Comparison of ENCODE assay signal across 21 mouse cellular contexts in the genomic region with DNA sequence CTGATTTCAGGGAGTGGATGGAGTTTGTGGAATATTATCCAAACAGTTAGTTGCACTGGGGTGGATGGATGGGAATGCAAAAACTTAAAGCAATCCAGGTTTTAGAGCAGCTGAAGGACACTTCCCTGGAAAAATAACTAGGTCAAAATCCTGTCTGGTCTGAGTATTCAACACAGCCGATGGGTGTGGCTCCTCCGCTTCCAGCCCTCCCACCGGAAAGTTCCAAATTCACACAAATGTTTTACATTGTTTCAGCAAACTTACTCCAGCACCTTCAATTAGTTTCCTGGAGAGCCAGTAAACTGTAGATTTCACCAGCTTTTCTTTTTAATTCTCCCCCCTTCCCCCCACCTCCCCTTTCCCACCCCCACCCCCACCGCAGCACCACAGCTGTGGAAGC. TPM values are rescaled to one million over a fixed set of nuclear protein-coding genes. Genes with fewer than 3 reads are reported as not detected.
DNase-seq lines count a peak whose midpoint lies in the region; ATAC-seq and TF ChIP-seq lines count a peak whose summit lies in the region.
"Had no signal": no experiment of that assay in that cellular context is flagged by ENCODE, and none has a peak within 500 bp of the region (broad histone marks: within the 10 kb centered on the region; RNA-seq: fewer than 3 reads in every experiment).

No protein-coding gene starts in this region.

- WGBS in kidney, adult 2 months = 67% methylated on average over 4 of the region's 4 CpGs
- 35% methylated on average over 4 of the region's 4 CpGs for WGBS in lung, adult 2 months
- 40% methylated on average over 4 of the region's 4 CpGs for WGBS in limb, embryonic 15.5 days

- ATAC-seq in limb, embryonic 15.5 days (ENCODE audit: insufficient number of reproducible peaks, low FRiP score, low TSS enrichment, low read depth) = no peak
- no peak for ATAC-seq in megakaryocyte, adult 5-6 weeks (ENCODE audit: poor library complexity, severe bottlenecking)
- ATAC-seq: CD4-positive, CD25-positive, alpha-beta regulatory T cell, adult 4 months; inflammation-experienced regulatory T-cells, adult 6 months had no signal

- no peaks in the 10 kb centered on the region for H3K36me3 ChIP-seq in kidney, adult 2 months (ENCODE audit: control insufficient read depth, insufficient read depth, low read length)
- no peaks in the 10 kb centered on the region for H3K36me3 ChIP-seq in limb, embryonic 15.5 days
- H3K36me3 ChIP-seq: forebrain, embryonic 12.5 days; hindbrain, embryonic 13.5 days; liver, embryonic 15.5 days; midbrain, embryonic 10.5 days had no signal

- TF ChIP-seq POLR2A in kidney, adult 2 months (IDR thresholded peaks at IDR 0.05; ENCODE audit: low read depth, low read length) = no peak
- TF ChIP-seq POLR2A in lung, adult 2 months (IDR thresholded peaks at IDR 0.05; ENCODE audit: borderline replicate concordance, extremely low read depth, low read depth, low read length) = no peak

- H3K9me3 ChIP-seq in limb, embryonic 15.5 days = no peaks in the 10 kb centered on the region
- H3K9me3 ChIP-seq: forebrain, embryonic 12.5 days; hindbrain, embryonic 13.5 days; liver, embryonic 15.5 days; midbrain, embryonic 10.5 days had no signal

- H3K9ac ChIP-seq in limb, embryonic 15.5 days = no peak overlapping the region
- H3K9ac ChIP-seq: forebrain, embryonic 12.5 days; hindbrain, embryonic 13.5 days; liver, embryonic 15.5 days had no signal

- no peak overlapping the region for H3K27ac ChIP-seq in kidney, adult 2 months (ENCODE audit: insufficient read depth, low read depth, low read length)
- peak overlapping the region; percentile 33; the same call in 1 of the 2 replicates for H3K27ac ChIP-seq in limb, embryonic 15.5 days
- H3K27ac ChIP-seq: forebrain, embryonic 12.5 days; hindbrain, embryonic 13.5 days; liver, embryonic 15.5 days; midbrain, embryonic 10.5 days had no signal

- H3K4me2 ChIP-seq in limb, embryonic 15.5 days = no peak overlapping the region
- H3K4me2 ChIP-seq: forebrain, embryonic 12.5 days; hindbrain, embryonic 13.5 days; liver, embryonic 15.5 days had no signal

- H3K4me1 ChIP-seq in kidney, adult 2 months (ENCODE audit: control insufficient read depth, insufficient read depth, low read length) = peaks cover 8% of the 10 kb centered on the region; the same call in 1 of the 2 replicates
- peaks cover 3% of the 10 kb centered on the region; the same call in 1 of the 2 replicates for H3K4me1 ChIP-seq in lung, adult 2 months (ENCODE audit: control insufficient read depth, insufficient read depth, low read length)
- H3K4me1 ChIP-seq in limb, embryonic 15.5 days = peaks cover 20% of the 10 kb centered on the region; the same call in 1 of the 2 replicates
- H3K4me1 ChIP-seq: forebrain, embryonic 12.5 days; hindbrain, embryonic 13.5 days; liver, embryonic 15.5 days; midbrain, embryonic 10.5 days had no signal

- H3K4me3 ChIP-seq in kidney, adult 2 months (ENCODE audit: insufficient read depth, low read depth, low read length) = no peak overlapping the region
- no peak overlapping the region for H3K4me3 ChIP-seq in lung, adult 2 months (replicated peaks; ENCODE audit: extremely low read depth, low read depth, low read length)
- no peak overlapping the region for H3K4me3 ChIP-seq in limb, embryonic 15.5 days
- H3K4me3 ChIP-seq: forebrain, embryonic 12.5 days; hindbrain, embryonic 13.5 days; liver, embryonic 15.5 days; midbrain, embryonic 10.5 days had no signal

- no peak for TF ChIP-seq CTCF in kidney, adult 2 months (conservative IDR thresholded peaks at IDR 0.05; ENCODE audit: insufficient read depth, insufficient read length, low read depth, low read length)
- TF ChIP-seq CTCF in lung, adult 2 months (IDR thresholded peaks at IDR 0.05; ENCODE audit: insufficient read depth, low read length) = no peak

- no peaks in the 10 kb centered on the region for H3K27me3 ChIP-seq in kidney, adult 2 months (replicated peaks; ENCODE audit: control insufficient read depth, insufficient read depth, low read length)
- no peaks in the 10 kb centered on the region for H3K27me3 ChIP-seq in limb, embryonic 15.5 days
- H3K27me3 ChIP-seq: forebrain, embryonic 12.5 days; hindbrain, embryonic 13.5 days; liver, embryonic 15.5 days had no signal

- peak; percentile 7 for DNase-seq in gastrocnemius, adult 18-20 months (ENCODE audit: low spot score)
- DNase-seq in gastrocnemius, adult 8-10 months (ENCODE audit: low spot score in 2 of 2) = no peak
- peak; percentile 38 for DNase-seq in kidney, adult 2 months
- no peak for DNase-seq in kidney, adult 18-20 months
- peak; percentile 41 for DNase-seq in lung, postnatal 10 days
- DNase-seq in lung, adult 2 months = no peak
- DNase-seq: cerebellum, adult 18-20 months; cerebellum, postnatal 25 days; embryo, embryonic 11 days; gastrocnemius, postnatal 36 days; lung, postnatal 14 days; right cerebral cortex, postnatal 14 days had no signal

RNA-seq across cellular contexts. Expression of a gene that starts 45.2 kb away (rescaled TPM):
- 1 to 10 TPM; 2.7 to 3.7 TPM for total RNA-seq in gastrocnemius, adult 18-20 months (2021)
- total RNA-seq in gastrocnemius, adult 8-10 months (2022) = 1 to 10 TPM; 1.2 to 2.5 (median 1.6) TPM
- polyA plus RNA-seq in kidney, adult 2 months (2012; rRNA removed) = 5.0 TPM in 2 replicates
- polyA plus RNA-seq in lung, adult 2 months (2012; rRNA removed) = 6.5 and 8.6 TPM in 2 replicates
- polyA plus RNA-seq in limb, embryonic 15.5 days (2015; fragmentation: Nextera tagmentation; extraction: Ambion mirVana) = 15.1 and 19.3 TPM in 2 replicates
- 17.3 and 20.8 TPM in 2 replicates for total RNA-seq in megakaryocyte, adult 5-6 weeks (2015)
- total RNA-seq in megakaryocyte, adult 5-6 weeks (2017) = 15.8 and 16.3 TPM in 2 replicates
- total RNA-seq: MEL had no signal

Comparison
In these comparisons a context has a peak if more than half of its experiments do, and no peak if none do; other contexts are left out.
1. DNase-seq: peak in gastrocnemius, adult 18-20 months (single experiment), kidney, adult 2 months (single experiment) and lung, postnatal 10 days (single experiment); none in gastrocnemius, adult 8-10 months (0 of 2), kidney, adult 18-20 months (single experiment) and lung, adult 2 months (single experiment).